In genomic region chr17:13309182-13309631, GRCm38 (mm10) we compare ENCODE assay signal across 14 mouse cellular contexts. TPM values are rescaled to one million over a fixed set of nuclear protein-coding genes. Genes with fewer than 3 reads are reported as not detected.
DNase-seq lines count a peak whose midpoint lies in the region; ATAC-seq lines count a peak whose summit lies in the region.
"Not testable (repeated sequence)": the region's sequence is repeated elsewhere in the genome, so short reads cannot be mapped to it uniquely, and the experiment has no call there.
"Had no signal": no experiment of that assay in that cellular context is flagged by ENCODE, and none has a peak within 500 bp of the region (broad histone marks: within the 10 kb centered on the region; RNA-seq: fewer than 3 reads in every experiment).

No protein-coding gene starts in this region.

- ATAC-seq in common myeloid progenitor, adult 5-6 weeks (replicated peaks; ENCODE audit: low read depth, poor library complexity, severe bottlenecking): 0 out of 2 replicates have a peak, but pooled peaks have one; percentile 12
- ATAC-seq in liver, embryonic 13.5 days (ENCODE audit: low read depth): peak; percentile 38; the same call in 1 of the 2 replicates
- peak; percentile 57 for ATAC-seq in stomach, embryonic 16.5 days (ENCODE audit: insufficient read depth, low FRiP score)

- not testable (repeated sequence) for H3K36me3 ChIP-seq in hindbrain, embryonic 10.5 days; liver, embryonic 13.5 days; stomach, embryonic 16.5 days (ENCODE audit: control insufficient read depth, insufficient read depth, low read length)

- H3K9me3 ChIP-seq in hindbrain, embryonic 10.5 days: peaks cover 53% of the 10 kb centered on the region
- peaks cover 31% of the 10 kb centered on the region for H3K9me3 ChIP-seq in liver, embryonic 13.5 days (replicated peaks)
- not testable (repeated sequence) for H3K9me3 ChIP-seq in stomach, embryonic 16.5 days (replicated peaks; ENCODE audit: control insufficient read depth, low read length)

- H3K9ac ChIP-seq in liver, embryonic 13.5 days; stomach, embryonic 16.5 days (ENCODE audit: low read length): not testable (repeated sequence)

- WGBS in hindbrain, embryonic 10.5 days: 90% methylated on average over 10 of the region's 10 CpGs
- WGBS in liver, embryonic 13.5 days (ENCODE audit: insufficient replicate concordance): 72% methylated on average over 10 of the region's 10 CpGs
- WGBS in stomach, embryonic 16.5 days: 87% methylated on average over 10 of the region's 10 CpGs

- H3K27me3 ChIP-seq in hindbrain, embryonic 10.5 days (ENCODE audit: insufficient read depth, poor library complexity, severe bottlenecking); liver, embryonic 13.5 days; stomach, embryonic 16.5 days (ENCODE audit: control insufficient read depth, insufficient read depth, low read length): not testable (repeated sequence)

- H3K4me1 ChIP-seq in hindbrain, embryonic 10.5 days (replicated peaks); liver, embryonic 13.5 days (replicated peaks); stomach, embryonic 16.5 days (ENCODE audit: control insufficient read depth, insufficient read depth, low read length): not testable (repeated sequence)

- DNase-seq in heart, adult 11 months: peak; percentile 96
- DNase-seq in hindbrain, embryonic 10.5 days (ENCODE audit: low spot score): peak; percentile 2
- peak; percentile 62 for DNase-seq in kidney, adult 11 months
- peak; percentile 51 for DNase-seq in kidney, postnatal 14 days
- DNase-seq in liver, embryonic 13.5 days: not testable (repeated sequence)
- peak; percentile 7 for DNase-seq in lung, postnatal 36 days

- not testable (repeated sequence) for H3K4me2 ChIP-seq in liver, embryonic 13.5 days; stomach, embryonic 16.5 days (ENCODE audit: low read depth, low read length)

- not testable (repeated sequence) for H3K4me3 ChIP-seq in hindbrain, embryonic 10.5 days; liver, embryonic 13.5 days (replicated peaks); stomach, embryonic 16.5 days (replicated peaks; ENCODE audit: low read length)

- H3K27ac ChIP-seq in hindbrain, embryonic 10.5 days; liver, embryonic 13.5 days; stomach, embryonic 16.5 days (ENCODE audit: low read length): not testable (repeated sequence)

RNA-seq across cellular contexts. Expression of gene Tcp10c, which starts 45.2 kb away (rescaled TPM):
- total RNA-seq in common myeloid progenitor, adult 5-6 weeks (2017): not detected in 2 replicates
- polyA plus RNA-seq in hindbrain, embryonic 10.5 days (2016; fragmentation: Nextera tagmentation; extraction: Ambion mirVana): not detected in 2 replicates
- not detected in 2 replicates for polyA plus RNA-seq in liver, embryonic 13.5 days (2015; fragmentation: Nextera tagmentation; extraction: Ambion mirVana)
- polyA plus RNA-seq in stomach, embryonic 16.5 days (2015; fragmentation: Nextera tagmentation; extraction: Ambion mirVana): not detected in 2 replicates
- total RNA-seq: gastrocnemius, postnatal 14 days; heart, postnatal 14 days; midbrain, postnatal 0 days had no signal
- polyA plus RNA-seq: limb, embryonic 10.5 days; macrophage; midbrain, postnatal 0 days; neural tube, embryonic 14.5 days had no signal
